Mouse (Mus musculus) lung, adult 2 months (tissue): ENCODE results near the gene Serpinh1. TPM values are rescaled to one million over a fixed set of nuclear protein-coding genes. Genes with fewer than 3 reads are reported as not detected.

ENCODE experiments used
- DNase-seq: peaks from one replicate; pipeline ENCODE4 v3.0.0; 2022
- H3K4me1 ChIP-seq: fragments of 200-500 bp; 2 replicates; pipeline ENCODE4 v1.6.1; 2011; ENCODE audit warnings: low read length; ENCODE audit not compliant: control insufficient read depth, insufficient read depth
- H3K4me3 ChIP-seq: fragments of 200-500 bp; replicated peaks from 2 replicates; pipeline ENCODE3; 2011; ENCODE audit warnings: low read depth, mild to moderate bottlenecking, control low read depth, low read length; ENCODE audit errors: extremely low read depth
- CTCF ChIP-seq: fragments of 200-500 bp; IDR thresholded peaks from 2 replicates; pipeline ENCODE4 v1.5.1; 2011; ENCODE audit warnings: mild to moderate bottlenecking, low read length, control low read depth; ENCODE audit not compliant: insufficient read depth
- POLR2A ChIP-seq: fragments of 200-500 bp; IDR thresholded peaks from 2 replicates; pipeline ENCODE4 v1.6.1; 2011; ENCODE audit warnings: low read depth, mild to moderate bottlenecking, control low read depth, low read length, borderline replicate concordance; ENCODE audit errors: extremely low read depth
- WGBS: fragments of 180-500 bp; shearing (Covaris S2); methylation state at CpG from one replicate; pipeline ENCODE4 v1.1.7; 2018; 5-methylcytosine and 5-hydroxymethylcytosine counted together
- polyA plus RNA-seq: library from polyadenylated mRNA; depleted of rRNA; stranded (reverse); fragments of >200 nt; gene quantifications from 2 replicates; pipeline ENCODE4 v1.2.3, GENCODE M21; 2012

The Serpinh1 gene
- polyA plus RNA-seq, 1 experiment = 388 TPM

DNA sequence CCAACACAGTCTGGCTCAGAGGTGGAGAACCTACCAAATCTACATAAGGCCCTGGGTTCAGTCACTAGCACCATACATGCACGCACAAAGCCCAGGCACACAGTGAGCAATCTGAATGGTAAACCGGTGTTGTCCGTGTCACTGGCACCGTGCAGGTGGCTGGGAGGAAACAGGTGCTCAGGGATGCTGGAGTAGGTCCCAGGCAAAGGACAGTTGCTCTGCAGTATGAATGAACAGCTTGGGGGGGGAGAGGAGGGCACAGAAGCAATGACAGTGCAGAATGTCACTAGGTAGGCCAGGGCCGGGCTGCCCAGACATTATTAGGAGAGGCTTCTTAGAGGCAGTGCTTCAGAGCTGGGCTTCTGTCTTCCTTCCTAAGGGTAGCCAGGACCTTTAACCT is 34.3 kb upstream of the Serpinh1 start:
- peaks cover 17% of the 10 kb centered on the region for H3K4me1 ChIP-seq
- DNase-seq = no peak
- no peak overlapping the region for H3K4me3 ChIP-seq
- 87% methylated on average over 5 of the region's 5 CpGs for WGBS
- TF ChIP-seq POLR2A (no peak), CTCF (no peak)

DNA sequence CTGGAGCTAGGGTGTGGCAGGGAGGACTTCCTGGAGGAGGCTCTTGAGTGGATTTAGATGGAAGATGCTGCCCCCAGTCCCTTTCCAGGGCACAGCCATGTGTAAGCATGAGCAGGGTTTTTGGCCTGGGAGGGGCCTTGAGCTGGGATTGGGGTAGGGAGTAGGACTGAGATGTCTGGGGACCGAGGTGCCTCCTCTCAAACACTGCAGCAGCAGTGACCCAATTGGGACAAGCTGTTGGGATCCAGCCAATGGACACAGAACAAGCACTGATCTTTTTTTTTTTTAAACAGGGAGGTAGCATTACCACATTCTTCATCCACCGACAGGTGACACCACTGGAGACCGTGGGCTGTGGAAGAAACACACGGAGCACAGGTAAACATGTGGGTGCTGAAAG is 33.8 kb upstream of the Serpinh1 start:
- TF ChIP-seq POLR2A = no peak
- TF ChIP-seq CTCF = no peak
- Histone ChIP-seq H3K4me1 (peaks cover 17% of the 10 kb centered on the region), H3K4me3 (no peak overlapping the region)
- DNase-seq = no peak
- 76% methylated on average over 4 of the region's 4 CpGs for WGBS

DNA sequence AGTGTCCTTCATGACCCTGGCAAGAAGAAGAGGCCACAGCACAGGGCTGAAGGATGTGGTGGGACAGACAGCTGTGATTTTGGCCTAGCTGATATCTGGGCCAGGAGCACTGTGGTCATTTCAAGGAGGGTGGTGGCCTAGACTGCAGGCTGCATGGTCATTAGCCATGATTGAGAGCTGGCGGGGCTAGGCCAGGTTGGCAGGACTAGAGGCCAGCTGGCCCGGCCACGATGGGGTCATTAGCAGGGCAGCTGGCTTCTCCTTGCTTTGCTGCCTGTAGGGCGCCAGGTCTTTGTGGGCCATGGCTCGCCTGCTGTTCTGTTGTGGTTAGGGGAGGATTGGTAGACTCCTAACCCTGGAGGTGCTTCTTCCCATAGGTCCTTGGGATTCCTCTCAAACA is 33.0 kb upstream of the Serpinh1 start:
- TF ChIP-seq POLR2A (no peak), CTCF (no peak)
- Histone ChIP-seq H3K4me1 (peaks cover 17% of the 10 kb centered on the region), H3K4me3 (no peak overlapping the region)
- DNase-seq = no peak
- 47% methylated on average over 5 of the region's 5 CpGs for WGBS

DNA sequence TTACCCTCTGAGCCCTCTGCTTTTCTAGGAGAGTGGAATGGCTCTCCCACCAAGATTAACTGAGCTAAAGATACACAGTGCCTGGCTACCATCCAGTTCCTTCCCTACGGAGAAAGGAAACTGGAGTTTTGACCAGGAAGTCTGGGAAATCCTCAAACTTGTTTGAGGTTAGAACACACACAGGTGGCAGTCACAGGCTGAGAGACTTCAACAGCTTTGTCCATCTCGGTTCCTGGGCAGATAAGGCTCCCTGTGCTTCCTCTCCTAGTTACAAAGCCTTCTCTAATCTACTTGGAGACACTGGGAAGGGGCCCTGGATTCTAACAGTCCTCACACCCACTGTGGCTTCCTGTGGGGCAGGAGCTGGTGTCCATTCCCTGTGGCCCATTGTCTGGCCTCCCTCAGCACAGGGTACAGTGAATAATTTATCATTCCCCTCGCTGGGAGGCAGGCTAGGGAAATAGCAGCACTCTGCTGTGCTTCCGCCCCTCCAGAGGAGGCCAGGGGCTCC is 31.1 kb upstream of the Serpinh1 start:
- peaks cover 19% of the 10 kb centered on the region for H3K4me1 ChIP-seq
- DNase-seq = no peak
- H3K4me3 ChIP-seq = no peak overlapping the region
- TF ChIP-seq POLR2A (no peak), CTCF (no peak)
- WGBS = 26% methylated on average over 4 of the region's 4 CpGs

DNA sequence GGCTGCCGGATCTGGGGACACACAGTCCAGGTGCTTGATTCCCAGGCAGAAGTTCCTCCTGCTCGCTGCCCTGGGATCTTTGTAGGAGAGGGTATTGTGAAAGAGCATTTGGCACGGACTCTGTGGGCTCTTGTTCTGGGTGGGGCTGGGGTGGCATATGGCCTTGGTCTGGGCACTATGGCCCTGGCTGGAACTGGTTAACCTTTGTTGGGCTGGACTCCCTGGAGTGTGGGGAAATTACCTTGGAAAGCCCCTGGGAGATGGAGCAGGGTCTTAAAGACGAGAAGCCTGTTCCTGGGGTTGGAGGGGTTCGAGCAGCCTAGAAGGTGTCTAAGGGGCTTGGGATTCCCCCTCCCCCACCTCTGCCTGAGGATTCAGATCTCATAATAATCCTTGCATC is 30.2 kb upstream of the Serpinh1 start:
- no peak overlapping the region for H3K4me3 ChIP-seq
- H3K4me1 ChIP-seq = peaks cover 19% of the 10 kb centered on the region
- DNase-seq = peak; percentile 44
- TF ChIP-seq POLR2A = no peak
- no peak for TF ChIP-seq CTCF
- 31% methylated on average over 5 of the region's 5 CpGs for WGBS

DNA sequence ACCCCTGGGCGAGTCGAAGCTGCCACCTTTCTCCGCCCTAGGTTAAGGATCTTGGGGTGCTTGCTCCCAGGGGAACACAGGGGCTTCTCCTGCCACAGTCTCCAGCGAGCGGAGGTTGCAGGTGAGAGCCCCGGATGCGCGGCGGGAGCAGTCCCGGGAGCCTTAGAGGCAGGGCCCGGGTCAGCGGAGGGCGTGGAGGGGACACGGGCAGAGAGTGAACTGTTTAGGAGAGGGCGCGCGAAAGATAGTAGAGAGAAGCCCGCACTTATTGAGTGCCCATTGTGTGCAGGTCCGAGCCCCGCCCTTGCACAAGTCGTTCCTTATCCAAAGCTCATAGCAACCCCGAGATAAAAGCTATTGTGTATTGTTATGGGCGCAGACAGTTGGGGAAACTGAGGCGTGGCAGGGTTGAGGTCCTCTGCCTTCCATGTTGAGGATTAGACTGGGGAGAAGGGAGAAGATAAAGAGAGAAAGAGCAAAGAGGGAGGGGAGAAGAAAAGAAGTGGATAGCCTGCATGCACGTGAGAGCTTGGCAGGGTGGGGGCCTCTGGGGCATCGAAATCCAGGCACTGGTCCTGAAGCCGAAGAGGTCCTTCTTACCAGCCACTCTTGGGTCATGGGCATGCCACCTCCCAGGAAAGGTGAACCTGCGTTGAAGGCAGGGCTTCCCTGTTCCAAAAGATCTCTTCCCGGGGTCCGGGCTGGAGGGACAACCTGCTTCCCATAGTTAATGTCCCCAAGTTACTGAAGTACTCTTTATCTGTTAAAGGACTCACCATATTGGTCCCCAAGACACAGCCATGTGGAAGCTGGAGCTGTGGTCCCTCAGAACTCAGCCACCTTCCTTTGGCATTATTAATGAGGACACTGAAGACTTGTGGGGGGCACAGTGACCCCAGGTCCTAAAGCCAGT is 29.3 kb upstream of the Serpinh1 start:
- 9% methylated on average over 30 of the region's 30 CpGs for WGBS
- H3K4me3 ChIP-seq = peak overlapping the region; percentile 68
- TF ChIP-seq POLR2A (no peak), CTCF (no peak)
- peak; percentile 53 for DNase-seq
- H3K4me1 ChIP-seq = peaks cover 19% of the 10 kb centered on the region

DNA sequence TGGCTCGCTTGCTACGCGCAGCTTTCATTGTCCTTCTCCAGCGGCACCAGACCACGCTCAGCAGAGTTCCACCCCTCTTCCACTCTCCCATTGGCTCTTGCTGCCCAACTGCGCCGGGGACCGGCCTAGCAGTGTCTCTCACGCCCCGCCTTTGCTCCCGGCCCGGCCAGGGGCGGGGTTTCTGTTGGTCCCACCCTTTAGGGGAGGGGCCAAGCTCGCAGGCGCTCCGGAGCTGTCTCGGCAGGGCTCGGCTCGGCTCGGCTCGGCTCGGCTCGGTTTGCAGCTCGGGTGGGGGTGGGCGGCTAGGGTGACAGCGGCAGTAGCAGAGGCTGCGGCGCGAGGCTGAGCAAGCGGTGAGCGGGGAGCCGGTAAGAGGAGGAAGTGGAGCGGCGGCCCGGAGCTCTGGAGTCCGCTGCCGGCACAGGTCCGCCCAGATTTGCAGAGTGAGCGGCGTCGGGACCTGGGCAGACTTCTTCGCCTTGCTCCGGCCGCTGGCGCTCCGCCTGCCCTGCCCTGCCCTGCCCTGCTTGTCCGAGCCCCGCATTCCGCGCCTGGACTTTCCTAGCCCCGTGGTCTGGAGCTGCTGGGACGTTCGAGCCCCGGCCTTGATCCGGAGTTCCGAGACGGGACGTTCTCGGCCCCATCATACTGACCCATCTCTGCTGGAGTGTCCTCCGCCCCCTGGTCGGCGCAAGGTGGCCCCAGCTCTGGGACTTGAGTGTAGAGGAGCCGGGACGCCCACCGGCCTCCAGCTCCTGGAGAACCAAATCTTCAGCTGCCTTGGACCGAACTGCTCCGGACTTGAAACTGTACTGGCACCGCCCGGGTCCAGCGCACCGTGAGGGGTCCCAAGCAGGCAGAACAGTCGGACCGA is 28.4 kb upstream of the Serpinh1 start, which contains the start of gene Gdpd5:
Gdpd5 (plus strand) TSS at position 201 of the 874 bp plus-strand sequence.
- H3K4me1 ChIP-seq = peaks cover 19% of the 10 kb centered on the region
- 1% methylated on average over 72 of the region's 73 CpGs for WGBS
- peak; percentile 100 for DNase-seq
- TF ChIP-seq POLR2A = no peak
- TF ChIP-seq CTCF = no peak
- H3K4me3 ChIP-seq = peak within 1 kb of the TSS; percentile 89

DNA sequence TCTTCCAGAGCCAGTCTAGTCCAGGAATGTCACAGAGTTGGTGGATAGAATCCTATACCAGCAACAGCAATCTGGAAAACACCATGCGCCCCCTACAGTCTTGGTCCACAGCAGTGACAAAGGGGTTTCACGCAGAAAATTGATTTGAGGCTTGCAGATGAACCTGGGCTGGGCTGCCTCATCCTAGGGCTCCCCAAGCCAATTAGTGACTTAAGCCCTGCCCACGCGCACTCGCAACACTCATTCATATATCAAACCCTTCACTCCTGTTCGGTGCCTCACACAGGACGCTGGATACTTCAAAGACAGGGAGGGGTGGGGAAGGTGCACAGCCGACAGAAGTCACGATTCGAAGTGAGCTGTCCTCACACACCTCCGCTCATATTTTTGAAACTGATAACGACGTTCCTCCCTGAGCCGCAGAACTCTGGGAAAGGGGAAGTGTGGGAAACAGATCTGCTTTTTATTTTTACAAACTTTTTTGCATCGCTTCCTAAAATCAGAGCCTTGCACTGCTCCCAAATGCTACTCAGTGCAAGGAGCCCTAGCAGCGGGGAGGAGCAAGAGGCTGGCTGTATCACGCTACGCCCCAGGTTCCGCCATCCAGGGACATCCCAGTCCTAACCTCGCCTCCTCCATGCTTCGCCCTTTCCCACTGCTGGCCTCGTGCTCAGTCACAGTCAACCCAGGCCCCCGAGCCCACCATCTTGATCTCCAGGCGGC is 27.6 kb upstream of the Serpinh1 start:
- H3K4me3 ChIP-seq = peak overlapping the region; percentile 89
- WGBS = 2% methylated on average over 24 of the region's 24 CpGs
- no peak for DNase-seq
- TF ChIP-seq CTCF = no peak
- no peak for TF ChIP-seq POLR2A
- peaks cover 19% of the 10 kb centered on the region for H3K4me1 ChIP-seq

DNA sequence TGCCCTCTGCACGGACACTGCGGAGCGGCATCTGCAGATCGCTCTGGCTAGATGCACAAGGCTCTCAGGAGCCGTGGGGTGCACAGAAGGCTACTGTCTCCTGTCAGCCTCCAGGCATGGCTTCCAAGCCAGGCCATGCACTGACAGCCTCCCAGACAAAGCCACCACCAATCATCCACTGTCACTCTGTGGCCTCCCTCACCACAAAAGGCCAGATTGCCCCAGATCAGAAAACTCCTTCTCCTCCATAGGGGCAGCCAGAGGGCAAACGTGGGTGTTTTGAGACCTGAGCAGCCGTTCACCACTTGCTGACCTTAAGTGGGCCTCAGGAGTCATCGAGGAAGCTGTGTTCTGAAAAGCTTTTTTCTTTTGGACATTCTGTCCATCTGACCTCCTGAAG is 25.8 kb upstream of the Serpinh1 start:
- WGBS = 78% methylated on average over 8 of the region's 8 CpGs
- Histone ChIP-seq H3K4me1 (peaks cover 11% of the 10 kb centered on the region), H3K4me3 (no peak overlapping the region)
- DNase-seq = no peak
- TF ChIP-seq CTCF (no peak), POLR2A (no peak)
